Mouse (Mus musculus) liver, embryonic 14.5 days (tissue): ENCODE data around the gene Foxk1. TPM values are rescaled to one million over a fixed set of nuclear protein-coding genes. Genes with fewer than 3 reads are reported as not detected.

ENCODE experiments used
- ATAC-seq: fragments of 200-750 bp; cut with Nextera tagmentation; 2 replicates; pipeline ENCODE4 v1.8.0; 2017; ENCODE audit warnings: moderate number of reproducible peaks, mild to moderate bottlenecking, moderate library complexity; ENCODE audit not compliant: insufficient read depth
- DNase-seq, 3 experiments: peaks; one replicate each; pipeline ENCODE4 v3.0.0-alpha.2; 2012 to 2013; ENCODE audit warnings: low read depth in 3 of 3, low spot score in 3 of 3
- H3K27ac ChIP-seq: fragments of 300-500 bp; sonication (generic); 2 replicates; pipeline ENCODE4 v1.5.1; 2014; ENCODE audit warnings: moderate library complexity, mild to moderate bottlenecking, control low read depth, inconsistent platforms
- H3K27me3 ChIP-seq: fragments of 300-500 bp; sonication (generic); 2 replicates; pipeline ENCODE4 v1.6.1; 2014; ENCODE audit warnings: mild to moderate bottlenecking, low read length, moderate library complexity; ENCODE audit not compliant: control insufficient read depth, insufficient read depth
- H3K36me3 ChIP-seq: fragments of 300-500 bp; sonication (generic); replicated peaks from 2 replicates; pipeline ENCODE4 v1.6.1; 2014; ENCODE audit warnings: low read depth; ENCODE audit not compliant: control insufficient read depth, insufficient read depth
- H3K4me1 ChIP-seq, 2 experiments: fragments of 200-500 bp in 1 of 2; fragments of 300-500 bp in 1 of 2; sonication (generic) in 1 of 2; replicated peaks; 2 replicates each; pipeline ENCODE4 v1.6.1; 2012 to 2014; ENCODE audit warnings: antibody characterized with exemption in 1 of 2, inconsistent platforms in 1 of 2, low read length in 1 of 2; ENCODE audit not compliant: control insufficient read depth in 2 of 2, insufficient read depth in 2 of 2
- H3K4me2 ChIP-seq: fragments of 300-500 bp; sonication (generic); 2 replicates; pipeline ENCODE4 v1.6.1; 2014; ENCODE audit warnings: low read depth, mild to moderate bottlenecking, control low read depth, moderate library complexity
- H3K4me3 ChIP-seq, 2 experiments: fragments of 200-500 bp in 1 of 2; fragments of 300-500 bp in 1 of 2; sonication (generic) in 1 of 2; 2 replicates each; pipeline ENCODE4 v1.5.1; 2012 to 2014; ENCODE audit warnings: low read depth in 2 of 2, low read length in 2 of 2, mild to moderate bottlenecking in 2 of 2, control low read depth in 1 of 2, inconsistent platforms in 1 of 2, moderate library complexity in 1 of 2; ENCODE audit not compliant: insufficient read depth in 1 of 2
- H3K9ac ChIP-seq: fragments of 300-500 bp; sonication (generic); replicated peaks from 2 replicates; pipeline ENCODE4 v1.6.1; 2014; ENCODE audit warnings: mild to moderate bottlenecking, control low read depth, moderate library complexity
- H3K9me3 ChIP-seq: fragments of 300-500 bp; sonication (generic); 2 replicates; pipeline ENCODE4 v1.6.1; 2016; ENCODE audit warnings: low read length, mixed read lengths; ENCODE audit not compliant: control insufficient read depth
- CTCF ChIP-seq: IDR thresholded peaks from 2 replicates; pipeline ENCODE4 v1.5.1; 2016; ENCODE audit warnings: antibody characterized with exemption, low read depth, control low read depth
- EP300 ChIP-seq: IDR thresholded peaks from 2 replicates; pipeline ENCODE4 v1.6.1; 2016; ENCODE audit warnings: antibody characterized with exemption, low read depth
- WGBS: fragments of 180-500 bp; shearing (Covaris S2); extraction: QIAGEN DNeasy Blood & Tissue Kit; methylation state at CpG from one replicate; pipeline ENCODE4 v1.1.7; 2014; ENCODE audit not compliant: insufficient replicate concordance; 5-methylcytosine and 5-hydroxymethylcytosine counted together
- polyA plus RNA-seq, 2 experiments: library from polyadenylated mRNA; depleted of rRNA in 1 of 2; stranded (reverse) in 1 of 2; unstranded in 1 of 2; fragments of >200 nt; fragmentation: Nextera tagmentation in 1 of 2; extraction: Ambion mirVana in 1 of 2; gene quantifications; 2 replicates each; pipeline versions ENCODE4 v1.2.1 to v1.2.3; 2012 to 2014

Gene Foxk1
- polyA plus RNA-seq, 2 experiments, result 1.1 to 2.4 TPM

DNA sequence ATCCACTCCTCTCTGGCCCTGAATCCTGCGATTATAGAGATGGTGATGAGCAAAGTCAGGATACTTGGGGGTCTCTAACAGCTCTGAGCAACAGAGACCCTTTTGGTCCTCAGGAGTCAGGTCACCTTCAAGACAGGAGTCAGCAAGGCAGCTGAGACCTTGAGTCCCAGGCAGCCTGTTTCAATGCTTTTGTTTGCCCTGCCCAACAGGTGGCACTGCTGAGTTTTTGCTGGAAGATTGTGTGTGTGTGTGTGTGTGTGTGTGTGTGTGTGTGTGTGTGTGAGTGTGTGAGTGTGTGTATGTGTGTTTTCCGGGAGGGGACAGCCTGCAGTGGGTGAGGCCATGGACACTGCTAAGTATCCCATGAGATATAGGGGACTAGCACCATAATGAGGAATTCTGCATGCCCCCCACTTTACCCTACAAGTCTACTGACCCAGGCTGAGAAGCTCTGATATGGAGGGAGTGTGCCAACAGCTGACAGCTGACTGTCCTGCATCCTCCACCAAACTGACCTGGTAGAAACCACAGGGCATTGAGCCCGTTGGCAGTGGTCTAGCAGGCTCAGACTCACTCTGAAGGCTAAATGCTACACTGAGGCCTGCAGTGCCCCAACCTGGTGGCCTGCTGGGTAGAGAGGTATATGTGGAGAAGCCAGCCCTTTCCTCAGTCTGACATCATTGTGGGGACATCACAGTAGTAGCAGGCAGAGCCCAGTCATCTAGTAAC is 104.6 kb downstream of the Foxk1 start:
- Histone ChIP-seq H3K9ac (no peak overlapping the region), H3K4me1 (no peaks in the 10 kb centered on the region), H3K36me3 (no peaks in the 10 kb centered on the region), H3K27ac (no peak overlapping the region), H3K4me3 (no peak overlapping the region), H3K27me3 (no peaks in the 10 kb centered on the region), H3K4me2 (no peak overlapping the region), H3K9me3 (no peaks in the 10 kb centered on the region)
- no peak for ATAC-seq
- WGBS, result 36% methylated on average over 3 of the region's 3 CpGs
- no peak for DNase-seq
- TF ChIP-seq EP300 (no peak), CTCF (peak; percentile 68)

DNA sequence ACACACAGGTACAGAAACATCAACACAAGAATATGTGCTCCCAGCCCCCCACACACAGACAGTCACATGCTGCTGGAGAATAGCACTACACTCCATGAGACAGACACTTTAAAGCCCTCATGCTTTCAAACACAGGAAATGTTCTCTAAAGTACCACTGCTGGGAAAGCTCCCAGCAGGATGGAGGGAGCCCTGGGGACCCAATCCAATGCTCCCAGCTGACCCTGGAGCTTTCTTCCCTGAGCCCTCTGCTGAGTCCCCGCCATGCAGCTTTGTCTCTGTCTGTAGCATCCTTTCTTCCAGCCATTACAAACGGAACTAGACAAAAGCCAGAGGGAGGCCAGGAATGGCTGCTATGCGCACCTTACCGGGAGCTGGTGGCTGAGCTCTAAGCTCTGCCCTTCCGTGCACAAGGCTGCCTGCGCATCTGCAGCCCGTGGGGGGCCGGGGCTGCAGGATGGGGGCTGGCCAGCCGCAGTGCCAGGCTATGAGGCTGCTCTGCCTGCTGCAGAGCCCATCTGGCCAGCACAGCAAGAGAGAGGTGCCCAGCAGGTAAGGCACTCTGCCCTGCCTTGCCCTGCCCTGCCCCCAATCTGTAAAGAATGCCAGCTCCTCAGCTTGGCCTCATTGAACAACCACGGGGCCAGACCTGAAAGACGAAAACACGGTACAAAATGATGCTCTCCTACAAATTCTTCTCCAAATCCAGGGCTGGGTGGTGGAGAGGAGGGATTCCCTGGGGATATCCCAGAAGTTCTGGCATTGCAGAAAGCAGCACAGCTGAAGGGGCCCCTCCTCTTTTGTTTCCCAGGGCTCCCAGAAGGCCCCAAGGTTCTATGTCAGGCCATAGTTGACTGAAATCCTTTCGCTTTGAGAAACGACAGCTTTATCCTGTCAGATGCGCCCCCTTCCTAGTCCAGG is 108.1 kb downstream of the Foxk1 start:
- Histone ChIP-seq H3K27me3 (no peaks in the 10 kb centered on the region), H3K4me2 (no peak overlapping the region), H3K27ac (no peak overlapping the region), H3K36me3 (no peaks in the 10 kb centered on the region), H3K9me3 (no peaks in the 10 kb centered on the region), H3K9ac (no peak overlapping the region), H3K4me3 (no peak overlapping the region), H3K4me1 (no peaks in the 10 kb centered on the region)
- DNase-seq (no peak), ATAC-seq (no peak)
- 39% methylated on average over 15 of the region's 15 CpGs for WGBS
- no peak for TF ChIP-seq EP300
- no peak for TF ChIP-seq CTCF

DNA sequence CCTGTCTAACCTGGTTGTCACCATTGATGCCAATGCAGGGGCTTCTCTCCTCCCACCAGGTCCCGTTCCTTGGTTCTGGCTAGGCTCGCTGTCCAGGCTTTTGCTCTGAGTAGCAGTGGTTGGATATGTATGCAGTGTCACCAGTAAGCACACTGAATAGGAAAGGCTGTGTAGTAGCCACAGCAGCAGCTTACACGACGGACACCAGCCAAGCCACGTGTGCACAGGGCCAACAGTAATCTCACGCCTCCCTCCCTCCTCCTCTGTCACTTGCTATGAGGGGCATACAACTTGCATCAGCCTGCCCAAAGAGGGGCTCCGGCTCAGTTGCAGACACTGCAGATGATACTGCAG is 108.7 kb downstream of the Foxk1 start:
- Histone ChIP-seq H3K4me3 (no peak overlapping the region), H3K27ac (no peak overlapping the region), H3K9ac (no peak overlapping the region), H3K9me3 (no peaks in the 10 kb centered on the region), H3K27me3 (no peaks in the 10 kb centered on the region), H3K4me2 (no peak overlapping the region), H3K4me1 (no peaks in the 10 kb centered on the region), H3K36me3 (no peaks in the 10 kb centered on the region)
- DNase-seq (no peak), ATAC-seq (no peak)
- TF ChIP-seq EP300 (no peak), CTCF (no peak)
- WGBS, result 62% methylated on average over 7 of the region's 7 CpGs

Other genes starting within 250 kb of the Foxk1 start
- 5.8 and 6.8 TPM in 2 replicates for gene Ap5z1, start 62.4 kb downstream of the Foxk1 start, polyA plus RNA-seq (2012; rRNA removed)
- 3.1 and 3.5 TPM in 2 replicates for gene Ap5z1, start 62.4 kb downstream of the Foxk1 start, polyA plus RNA-seq (2014; fragmentation: Nextera tagmentation; extraction: Ambion mirVana)
- not detected in 2 replicates for gene Papolb, start 128.6 kb downstream of the Foxk1 start, polyA plus RNA-seq (2012; rRNA removed)
- gene Papolb, start 128.6 kb downstream of the Foxk1 start, polyA plus RNA-seq (2014; fragmentation: Nextera tagmentation; extraction: Ambion mirVana), result not detected in 2 replicates
- gene Radil, start 149.6 kb downstream of the Foxk1 start, polyA plus RNA-seq (2012; rRNA removed), result 0.03 and 0.09 TPM in 2 replicates
- 0.05 and 0.08 TPM in 2 replicates for gene Radil, start 149.6 kb downstream of the Foxk1 start, polyA plus RNA-seq (2014; fragmentation: Nextera tagmentation; extraction: Ambion mirVana)
- gene Mmd2, start 207.3 kb downstream of the Foxk1 start, polyA plus RNA-seq (2012; rRNA removed), result 6.0 and 6.7 TPM in 2 replicates
- 15.5 and 16.9 TPM in 2 replicates for gene Mmd2, start 207.3 kb downstream of the Foxk1 start, polyA plus RNA-seq (2014; fragmentation: Nextera tagmentation; extraction: Ambion mirVana)
- 16.0 and 20.5 TPM in 2 replicates for gene Wipi2, start 226.2 kb downstream of the Foxk1 start, polyA plus RNA-seq (2012; rRNA removed)
- gene Wipi2, start 226.2 kb downstream of the Foxk1 start, polyA plus RNA-seq (2014; fragmentation: Nextera tagmentation; extraction: Ambion mirVana), result 28.3 and 34.4 TPM in 2 replicates